Mouse (Mus musculus): ENCODE results near the gene Pif1. TPM values are rescaled to one million over a fixed set of nuclear protein-coding genes. Genes with fewer than 3 reads are reported as not detected.
A peak's percentile ranks its signal among the peaks of the same experiment; 100 is the strongest.

The Pif1 gene
- polyA plus RNA-seq, 1 experiment from 2014 or later = 31.9 TPM

DNA sequence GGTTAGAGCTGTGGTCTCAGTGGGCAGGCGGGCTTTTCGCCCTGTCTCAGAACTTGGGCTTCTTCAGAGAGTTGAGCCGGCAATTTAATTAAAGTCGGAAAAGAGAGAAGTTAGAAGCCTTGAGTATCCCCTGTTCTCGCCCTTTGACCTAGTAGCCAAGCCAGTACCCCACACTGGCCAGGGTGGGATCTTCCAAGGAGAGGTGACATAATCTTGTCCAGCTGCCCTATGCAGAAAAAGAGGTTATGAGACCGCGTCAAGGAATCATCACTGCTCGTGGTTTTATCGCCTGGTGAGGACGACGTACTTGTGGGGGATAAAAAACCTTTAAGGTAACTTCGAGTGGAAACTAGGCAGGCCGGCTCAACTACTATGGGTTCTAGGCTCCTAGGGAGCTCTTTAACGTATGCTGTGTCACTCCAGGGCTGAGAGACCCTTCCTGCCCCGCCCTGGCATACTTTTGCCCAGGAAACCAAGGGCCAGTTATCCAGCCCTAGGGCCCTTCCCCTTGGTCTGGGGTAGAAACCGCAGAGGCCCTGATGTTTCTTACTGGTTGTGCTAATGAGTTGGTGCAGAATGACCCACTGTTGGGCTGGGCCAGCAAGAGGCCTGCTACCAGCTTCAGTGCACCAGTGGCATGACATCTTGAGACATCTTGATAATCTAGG lies 44.5 kb downstream of the Pif1 start:
- WGBS = 8% methylated on average over 16 of the region's 16 CpGs
- peak; percentile 18 for DNase-seq (ENCODE audit: extremely low spot score, low spot score)
- Histone ChIP-seq H3K4me1 (peaks cover 35% of the 10 kb centered on the region), H3K4me3 (peak overlapping the region; percentile 72), H3K36me3 (replicated peaks) (no peaks in the 10 kb centered on the region), H3K27me3 (ENCODE audit: poor library complexity, severe bottlenecking) (peaks cover 79% of the 10 kb centered on the region), H3K9me3 (no peaks in the 10 kb centered on the region), H3K27ac (peak overlapping the region; percentile 87)

DNA sequence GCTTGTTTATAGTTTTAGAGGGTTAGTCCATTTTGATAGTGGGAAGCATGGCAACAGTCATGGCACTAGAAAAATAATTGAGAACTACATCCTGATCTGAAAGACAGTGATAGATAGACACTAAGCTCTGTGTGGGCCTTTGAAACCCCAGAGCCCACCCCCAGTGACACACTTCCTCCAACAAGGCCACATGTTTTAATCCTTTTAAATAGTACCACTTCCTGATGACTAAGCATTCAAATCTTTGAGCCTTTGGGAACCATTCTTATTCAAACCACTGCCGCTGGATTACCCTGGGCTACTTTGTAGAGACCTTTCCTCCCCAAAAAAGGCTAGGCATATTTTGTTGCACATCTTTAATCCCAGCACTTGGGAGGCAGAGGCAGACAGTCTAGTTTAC lies 48.8 kb downstream of the Pif1 start:
- H3K27me3 ChIP-seq (ENCODE audit: poor library complexity, severe bottlenecking) = peaks cover 59% of the 10 kb centered on the region
- H3K27ac ChIP-seq = no peak overlapping the region
- no peaks in the 10 kb centered on the region for H3K9me3 ChIP-seq
- H3K36me3 ChIP-seq (replicated peaks) = no peaks in the 10 kb centered on the region
- no peak overlapping the region for H3K4me3 ChIP-seq
- 61% methylated on average over 1 of the region's 1 CpGs for WGBS
- peaks cover 28% of the 10 kb centered on the region for H3K4me1 ChIP-seq
- no peak for DNase-seq (ENCODE audit: extremely low spot score, low spot score)

DNA sequence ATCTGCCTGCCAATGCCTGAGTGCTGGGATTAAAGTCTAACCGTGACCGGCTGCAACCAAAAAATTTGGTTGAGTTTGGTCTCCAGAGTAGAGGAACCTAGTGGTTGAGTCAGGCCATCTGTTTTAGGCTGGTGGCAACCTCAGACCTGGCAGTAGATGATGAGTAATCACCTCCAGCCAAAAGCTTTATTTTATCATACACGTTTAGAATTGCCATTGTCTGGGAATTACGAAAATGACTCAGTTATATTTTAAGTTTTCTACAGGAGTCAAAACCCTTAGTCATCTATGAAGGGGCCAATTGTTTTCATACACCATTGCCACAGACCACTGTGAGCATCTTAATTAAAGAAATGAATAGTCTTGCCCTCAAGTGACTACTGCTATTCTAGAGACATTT lies 50.0 kb downstream of the Pif1 start:
- H3K36me3 ChIP-seq (replicated peaks) = no peaks in the 10 kb centered on the region
- H3K4me1 ChIP-seq = peaks cover 28% of the 10 kb centered on the region
- peaks cover 51% of the 10 kb centered on the region for H3K27me3 ChIP-seq (ENCODE audit: poor library complexity, severe bottlenecking)
- H3K4me3 ChIP-seq = no peak overlapping the region
- no peak for DNase-seq (ENCODE audit: extremely low spot score, low spot score)
- no peaks in the 10 kb centered on the region for H3K9me3 ChIP-seq
- 90% methylated on average over 4 of the region's 4 CpGs for WGBS
- no peak overlapping the region for H3K27ac ChIP-seq

DNA sequence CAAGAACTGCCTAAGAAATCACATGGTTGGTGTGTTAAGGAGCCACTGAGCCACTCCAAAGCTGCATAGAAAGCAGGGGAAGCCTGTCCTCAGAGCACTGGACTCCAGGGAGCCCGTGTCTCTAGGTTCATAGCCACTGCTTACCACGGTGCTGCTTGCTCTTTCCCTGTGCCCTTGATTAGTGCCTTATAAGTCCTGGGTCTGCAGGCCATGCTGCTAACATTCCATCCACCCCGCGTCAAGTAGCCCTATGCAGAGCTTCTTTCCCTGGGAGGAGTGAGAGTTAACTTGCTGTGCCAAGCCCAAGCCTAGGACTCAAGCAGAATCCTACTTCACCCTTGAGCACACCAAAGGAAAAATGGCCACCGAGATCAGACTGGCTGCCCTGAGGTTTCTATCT lies 52.1 kb downstream of the Pif1 start:
- no peak overlapping the region for H3K4me3 ChIP-seq
- no peak for DNase-seq (ENCODE audit: extremely low spot score, low spot score)
- H3K27me3 ChIP-seq (ENCODE audit: poor library complexity, severe bottlenecking) = peaks cover 31% of the 10 kb centered on the region
- H3K27ac ChIP-seq = no peak overlapping the region
- 57% methylated on average over 5 of the region's 5 CpGs for WGBS
- peaks cover 29% of the 10 kb centered on the region for H3K4me1 ChIP-seq
- no peaks in the 10 kb centered on the region for H3K9me3 ChIP-seq
- H3K36me3 ChIP-seq (replicated peaks) = no peaks in the 10 kb centered on the region

DNA sequence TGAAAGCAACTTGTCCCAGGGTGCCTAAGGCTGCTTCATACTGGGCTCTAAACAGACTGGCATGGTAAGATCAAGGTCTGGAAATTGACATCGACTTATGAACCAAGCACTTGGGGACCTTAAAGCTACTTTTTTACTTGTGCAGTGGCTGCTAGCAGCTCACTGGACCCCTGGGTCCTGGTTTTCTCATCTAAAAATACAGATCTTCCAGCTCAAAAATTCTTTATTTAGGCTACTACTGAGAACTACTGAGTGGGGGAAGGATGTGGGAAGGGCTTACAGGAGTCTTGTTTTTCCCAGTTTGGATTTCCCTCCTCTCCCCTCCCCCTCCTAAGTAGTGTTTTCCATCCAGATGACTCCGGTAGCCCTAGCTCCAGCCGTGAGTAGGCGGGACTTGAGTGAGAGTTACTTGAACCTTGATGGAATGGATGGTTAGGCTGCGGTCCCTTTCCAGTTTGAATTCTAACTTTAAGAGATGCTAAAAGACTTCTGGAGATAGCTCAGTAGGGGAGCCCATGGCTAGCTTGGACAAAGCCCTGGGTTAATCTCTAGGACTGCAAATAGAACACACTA lies 54.0 kb downstream of the Pif1 start:
- no peaks in the 10 kb centered on the region for H3K9me3 ChIP-seq
- peaks cover 29% of the 10 kb centered on the region for H3K4me1 ChIP-seq
- H3K36me3 ChIP-seq (replicated peaks) = no peaks in the 10 kb centered on the region
- peak overlapping the region; percentile 17; the same call in 1 of the 2 replicates for H3K27ac ChIP-seq
- WGBS = 3% methylated on average over 5 of the region's 5 CpGs
- H3K27me3 ChIP-seq (ENCODE audit: poor library complexity, severe bottlenecking) = peaks cover 23% of the 10 kb centered on the region
- DNase-seq (ENCODE audit: extremely low spot score, low spot score) = no peak
- H3K4me3 ChIP-seq = no peak overlapping the region

DNA sequence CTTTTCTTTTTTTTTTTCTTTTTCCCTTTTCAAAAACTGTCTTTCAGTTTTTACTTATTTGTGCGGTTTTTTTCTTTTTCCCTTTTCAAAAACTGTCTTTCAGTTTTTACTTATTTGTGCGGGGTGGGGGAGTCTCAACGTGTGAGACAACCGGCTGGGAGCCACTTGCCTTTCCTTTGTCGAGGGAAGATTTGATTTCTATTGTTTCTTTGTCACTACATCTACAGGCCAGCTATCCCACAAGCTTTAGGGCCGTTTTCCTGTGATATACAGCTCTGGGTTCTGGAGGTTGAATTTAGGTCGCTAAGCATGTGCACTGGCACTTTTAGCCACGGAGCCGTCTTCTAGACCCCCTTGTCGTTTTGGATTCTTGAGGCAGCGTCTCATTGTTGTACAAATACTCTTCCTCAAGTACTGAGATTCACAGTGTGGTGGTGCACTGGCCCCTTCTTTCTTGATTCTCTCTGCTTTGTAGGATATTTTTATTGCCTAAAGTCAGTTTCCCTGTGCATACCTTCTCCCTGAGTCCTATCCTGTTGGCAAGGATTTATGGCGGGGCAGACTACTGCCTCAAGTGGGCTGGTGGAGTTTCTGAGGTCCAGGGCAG lies 54.6 kb downstream of the Pif1 start:
- no peak overlapping the region for H3K4me3 ChIP-seq
- WGBS = 9% methylated on average over 12 of the region's 12 CpGs
- no peak for DNase-seq (ENCODE audit: extremely low spot score, low spot score)
- H3K36me3 ChIP-seq (replicated peaks) = no peaks in the 10 kb centered on the region
- no peaks in the 10 kb centered on the region for H3K9me3 ChIP-seq
- H3K4me1 ChIP-seq = peaks cover 29% of the 10 kb centered on the region
- H3K27ac ChIP-seq = peak overlapping the region; percentile 60
- H3K27me3 ChIP-seq (ENCODE audit: poor library complexity, severe bottlenecking) = peaks cover 19% of the 10 kb centered on the region

DNA sequence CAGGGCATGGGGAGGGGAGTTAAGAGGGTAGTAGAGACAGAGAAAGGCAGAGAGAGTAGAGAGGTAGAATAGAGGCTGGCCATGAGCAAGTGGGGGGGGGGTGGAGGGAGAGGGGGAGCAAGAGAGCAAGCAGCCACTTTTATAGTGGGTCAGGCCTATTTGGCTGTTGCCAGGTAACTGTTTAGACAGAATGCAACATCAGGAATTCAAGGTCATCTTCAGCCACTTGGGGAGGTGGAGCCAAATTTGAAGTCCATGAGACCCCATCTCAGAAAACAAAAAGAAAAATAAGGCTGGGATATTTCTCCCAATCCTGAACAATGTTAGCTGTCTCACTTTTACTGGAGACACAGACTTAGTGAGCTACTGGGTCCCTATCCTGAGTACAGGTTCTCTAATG lies 55.6 kb downstream of the Pif1 start:
- no peak for DNase-seq (ENCODE audit: extremely low spot score, low spot score)
- Histone ChIP-seq H3K9me3 (no peaks in the 10 kb centered on the region), H3K36me3 (replicated peaks) (no peaks in the 10 kb centered on the region)

DNA sequence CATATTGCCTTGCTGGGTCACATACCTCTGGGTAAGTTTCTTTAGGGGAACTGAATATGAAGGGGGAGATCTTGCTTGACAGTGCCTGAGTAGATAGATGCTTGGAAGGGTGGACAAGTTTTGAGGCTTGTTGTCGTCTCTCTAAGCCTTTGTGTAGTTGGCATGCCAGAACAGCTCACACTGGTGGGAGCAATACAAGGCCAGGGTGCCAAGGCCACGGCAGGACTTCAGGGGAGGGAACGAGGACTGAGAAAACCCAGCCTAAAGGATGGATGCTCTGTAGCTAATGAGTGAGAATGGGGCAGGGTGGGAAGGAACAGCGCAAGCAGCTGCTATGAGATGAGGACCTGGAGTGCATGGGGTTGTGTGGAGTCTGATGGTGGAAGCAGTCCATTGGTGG lies 58.0 kb downstream of the Pif1 start:
- no peak overlapping the region for H3K27ac ChIP-seq
- H3K4me3 ChIP-seq = no peak overlapping the region
- peaks cover 24% of the 10 kb centered on the region for H3K4me1 ChIP-seq
- no peak for DNase-seq (ENCODE audit: extremely low spot score, low spot score)
- no peaks in the 10 kb centered on the region for H3K9me3 ChIP-seq
- no peaks in the 10 kb centered on the region for H3K36me3 ChIP-seq (replicated peaks)
- WGBS = 91% methylated on average over 4 of the region's 4 CpGs
- peaks cover 9% of the 10 kb centered on the region; the same call in 1 of the 2 replicates for H3K27me3 ChIP-seq (ENCODE audit: poor library complexity, severe bottlenecking)

More for the DNA sequence above, 55.6 kb downstream of the Pif1 start:
- no peak overlapping the region for H3K4me3 ChIP-seq
- peaks cover 16% of the 10 kb centered on the region; the same call in 1 of the 2 replicates for H3K27me3 ChIP-seq (ENCODE audit: poor library complexity, severe bottlenecking)
- H3K27ac ChIP-seq = no peak overlapping the region
- H3K4me1 ChIP-seq = peaks cover 26% of the 10 kb centered on the region

Other genes with a start within 250 kb of the Pif1 start
- 8.2 and 9.3 TPM in 2 replicates for gene Pdcd7, start 241.1 kb upstream of the Pif1 start, polyA plus RNA-seq (2016; fragmentation: Nextera tagmentation; extraction: Ambion mirVana)
- 0.42 and 0.65 TPM in 2 replicates for gene Ubap1l, start 226.1 kb upstream of the Pif1 start, polyA plus RNA-seq (2016; fragmentation: Nextera tagmentation; extraction: Ambion mirVana)
- 0.66 and 0.85 TPM in 2 replicates for gene Kbtbd13, start 195.5 kb upstream of the Pif1 start, polyA plus RNA-seq (2016; fragmentation: Nextera tagmentation; extraction: Ambion mirVana)
- gene Rasl12, start 188.7 kb upstream of the Pif1 start, polyA plus RNA-seq (2016; fragmentation: Nextera tagmentation; extraction: Ambion mirVana) = 6.3 and 7.2 TPM in 2 replicates
- not detected in 2 replicates for gene Slc51b, start 164.2 kb upstream of the Pif1 start, polyA plus RNA-seq (2016; fragmentation: Nextera tagmentation; extraction: Ambion mirVana)
- 20.5 and 21.5 TPM in 2 replicates for gene Mtfmt, start 151.4 kb upstream of the Pif1 start, polyA plus RNA-seq (2016; fragmentation: Nextera tagmentation; extraction: Ambion mirVana)
- gene Spg21, start 126.2 kb upstream of the Pif1 start, polyA plus RNA-seq (2016; fragmentation: Nextera tagmentation; extraction: Ambion mirVana) = 93.8 TPM in 2 replicates
- gene Ankdd1a, start 67.0 kb upstream of the Pif1 start, polyA plus RNA-seq (2016; fragmentation: Nextera tagmentation; extraction: Ambion mirVana) = not detected in 2 replicates
- gene Plekho2, start 7.1 kb upstream of the Pif1 start, polyA plus RNA-seq (2016; fragmentation: Nextera tagmentation; extraction: Ambion mirVana) = 11.1 and 11.9 TPM in 2 replicates
- 24.2 and 24.7 TPM in 2 replicates for gene Rbpms2, start 42.5 kb downstream of the Pif1 start, polyA plus RNA-seq (2016; fragmentation: Nextera tagmentation; extraction: Ambion mirVana)
- gene Oaz2, start 80.8 kb downstream of the Pif1 start, polyA plus RNA-seq (2016; fragmentation: Nextera tagmentation; extraction: Ambion mirVana) = 204 and 217 TPM in 2 replicates
- gene Zfp609, start 240.4 kb downstream of the Pif1 start, polyA plus RNA-seq (2016; fragmentation: Nextera tagmentation; extraction: Ambion mirVana) = 8.2 and 8.3 TPM in 2 replicates